Mouse (Mus musculus) R1 (cell line): Measurements from ENCODE around the gene Csk.

Experiments used
- DNase-seq: peaks from one replicate; pipeline ENCODE4 v3.0.0-alpha.2; 2018; ENCODE audit warnings: low read depth, low spot score

Gene Csk

GRCm38 (mm10) chr9:57604875-57605274 is 48.6 kb downstream of the Csk start:
- no peak for DNase-seq

GRCm38 (mm10) chr9:57602098-57602497 is 51.3 kb downstream of the Csk start:
- DNase-seq = no peak

- no peak for DNase-seq
These were observed 52.1 kb downstream of the Csk start for GRCm38 (mm10) chr9:57601353-57601706.

- DNase-seq = peak; percentile 51
These were observed 52.6 kb downstream of the Csk start for GRCm38 (mm10) chr9:57600620-57601352.

GRCm38 (mm10) chr9:57598851-57599563 is 54.4 kb downstream of the Csk start:
- no peak for DNase-seq

- no peak for DNase-seq
These were observed 55.5 kb downstream of the Csk start for GRCm38 (mm10) chr9:57597929-57598382.

GRCm38 (mm10) chr9:57597265-57597664 is 56.2 kb downstream of the Csk start:
- DNase-seq = no peak

- no peak for DNase-seq
These were observed 59.3 kb downstream of the Csk start for GRCm38 (mm10) chr9:57594174-57594509.

- no peak for DNase-seq
These were observed 59.8 kb downstream of the Csk start for GRCm38 (mm10) chr9:57593454-57594173.

GRCm38 (mm10) chr9:57590726-57591125 is 62.7 kb downstream of the Csk start:
- peak; percentile 28 for DNase-seq

- peak; percentile 94 for DNase-seq
These were observed 64.0 kb downstream of the Csk start, which contains the start of gene Ulk3 for GRCm38 (mm10) chr9:57589224-57590126. Ulk3 (plus strand) TSS chr9:57589452.

- no peak for DNase-seq
These were observed 68.4 kb downstream of the Csk start for GRCm38 (mm10) chr9:57584991-57585390.

GRCm38 (mm10) chr9:57577144-57577849 is 76.1 kb downstream of the Csk start:
- DNase-seq = no peak
